Comparison of ENCODE assay signal across 26 mouse cellular contexts in genomic region chr14:29994976-29995375, GRCm38 (mm10). TPM values are rescaled to one million over a fixed set of nuclear protein-coding genes. Genes with fewer than 3 reads are reported as not detected.
A peak's percentile ranks its signal among the peaks of the same experiment; 100 is the strongest.
DNase-seq lines count a peak whose midpoint lies in the region; ATAC-seq and TF ChIP-seq lines count a peak whose summit lies in the region.
"Had no signal": no experiment of that assay in that cellular context is flagged by ENCODE, and none has a peak within 500 bp of the region (broad histone marks: within the 10 kb centered on the region; RNA-seq: fewer than 3 reads in every experiment).

No protein-coding gene starts in this region.

- H3K4me3 ChIP-seq in liver, embryonic 15.5 days (replicated peaks) = no peak overlapping the region
- no peak overlapping the region for H3K4me3 ChIP-seq in liver, embryonic 12.5 days
- no peak overlapping the region for H3K4me3 ChIP-seq in liver, postnatal 0 days (ENCODE audit: low read depth, low read length)
- H3K4me3 ChIP-seq: hindbrain, embryonic 15.5 days; neural tube, embryonic 12.5 days had no signal

- H3K36me3 ChIP-seq in liver, embryonic 15.5 days (replicated peaks) = peaks cover 57% of the 10 kb centered on the region
- H3K36me3 ChIP-seq in liver, embryonic 12.5 days = peaks cover 71% of the 10 kb centered on the region
- peaks cover 48% of the 10 kb centered on the region for H3K36me3 ChIP-seq in liver, postnatal 0 days (replicated peaks; ENCODE audit: insufficient read depth, low read length)

- no peaks in the 10 kb centered on the region for H3K9me3 ChIP-seq in liver, embryonic 15.5 days (replicated peaks)
- no peaks in the 10 kb centered on the region for H3K9me3 ChIP-seq in liver, embryonic 12.5 days (replicated peaks)
- H3K9me3 ChIP-seq in liver, postnatal 0 days (ENCODE audit: low read length) = no peaks in the 10 kb centered on the region
- H3K9me3 ChIP-seq: hindbrain, embryonic 15.5 days; neural tube, embryonic 12.5 days had no signal

- TF ChIP-seq EP300 in liver, postnatal 0 days (IDR thresholded peaks at IDR 0.05; ENCODE audit: low read depth) = no peak

- WGBS in liver, embryonic 15.5 days (ENCODE audit: insufficient replicate concordance) = 72% methylated on average over 4 of the region's 4 CpGs
- 78% methylated on average over 4 of the region's 4 CpGs for WGBS in liver, embryonic 12.5 days (ENCODE audit: insufficient replicate concordance)
- WGBS in liver, postnatal 0 days (ENCODE audit: insufficient replicate concordance) = 87% methylated on average over 4 of the region's 4 CpGs

- DNase-seq in embryo, embryonic 11.5 days (ENCODE audit: low read depth, low spot score) = peak; percentile 14
- DNase-seq in hindlimb bud, embryonic 11.5 days (ENCODE audit: extremely low spot score, low read depth, low spot score) = peak; percentile 39
- no peak for DNase-seq in liver, postnatal 0 days
- no peak for DNase-seq in B cell, adult 2 months
- no peak for DNase-seq in right cerebral cortex, postnatal 14 days
- no peak for DNase-seq in cerebellum, adult 8-10 months
- DNase-seq: adrenal gland, adult 2 months; adrenal gland, postnatal 36 days; cerebellum, adult 18-20 months; cerebellum, postnatal 14 days; gastrocnemius, postnatal 36 days; heart, adult 18-20 months; heart, postnatal 4 days; kidney, adult 2 months; kidney, postnatal 4 days; layer of hippocampus, postnatal 36 days; lung, embryonic 14.5 days had no signal

- peaks cover 23% of the 10 kb centered on the region for H3K4me1 ChIP-seq in liver, embryonic 15.5 days (replicated peaks)
- peaks cover 10% of the 10 kb centered on the region; the same call in 1 of the 2 replicates for H3K4me1 ChIP-seq in liver, embryonic 12.5 days
- peaks cover 21% of the 10 kb centered on the region for H3K4me1 ChIP-seq in liver, postnatal 0 days (ENCODE audit: insufficient read depth)
- H3K4me1 ChIP-seq: hindbrain, embryonic 15.5 days; neural tube, embryonic 12.5 days had no signal

- no peak for ATAC-seq in liver, embryonic 15.5 days (ENCODE audit: insufficient read depth)
- no peak for ATAC-seq in liver, embryonic 12.5 days
- no peak for ATAC-seq in liver, postnatal 0 days
- ATAC-seq: forebrain, embryonic 14.5 days; midbrain, embryonic 16.5 days had no signal

- H3K27me3 ChIP-seq in liver, embryonic 15.5 days = no peaks in the 10 kb centered on the region
- H3K27me3 ChIP-seq in liver, embryonic 12.5 days (replicated peaks) = no peaks in the 10 kb centered on the region
- H3K27me3 ChIP-seq in liver, postnatal 0 days (ENCODE audit: insufficient read depth, low read length) = no peaks in the 10 kb centered on the region
- H3K27me3 ChIP-seq: hindbrain, embryonic 15.5 days; neural tube, embryonic 12.5 days had no signal

- TF ChIP-seq CTCF in liver, postnatal 0 days (IDR thresholded peaks at IDR 0.05; ENCODE audit: low read depth) = no peak

- peak overlapping the region; percentile 73 for H3K27ac ChIP-seq in liver, embryonic 15.5 days (replicated peaks)
- no peak overlapping the region for H3K27ac ChIP-seq in liver, embryonic 12.5 days
- H3K27ac ChIP-seq in liver, postnatal 0 days (ENCODE audit: low read depth) = peak overlapping the region; percentile 79
- H3K27ac ChIP-seq: hindbrain, embryonic 15.5 days; kidney, postnatal 0 days; neural tube, embryonic 12.5 days had no signal

- H3K4me2 ChIP-seq in liver, embryonic 15.5 days = no peak overlapping the region
- no peak overlapping the region for H3K4me2 ChIP-seq in liver, embryonic 12.5 days
- no peak overlapping the region for H3K4me2 ChIP-seq in liver, postnatal 0 days (ENCODE audit: low read depth, low read length)
- H3K4me2 ChIP-seq: heart, embryonic 11.5 days; hindbrain, embryonic 15.5 days; lung, embryonic 14.5 days; midbrain, embryonic 11.5 days; neural tube, embryonic 12.5 days had no signal

- H3K9ac ChIP-seq in liver, embryonic 15.5 days = no peak overlapping the region
- H3K9ac ChIP-seq in liver, embryonic 12.5 days = no peak overlapping the region
- no peak overlapping the region for H3K9ac ChIP-seq in liver, postnatal 0 days (replicated peaks)
- H3K9ac ChIP-seq: hindbrain, embryonic 15.5 days; lung, embryonic 14.5 days; neural tube, embryonic 12.5 days had no signal

RNA-seq across cellular contexts. Expression of gene Il17rb, which starts 13.7 kb away (rescaled TPM):
- 2.4 and 3.6 TPM in 2 replicates for polyA plus RNA-seq in liver, embryonic 15.5 days (2015; fragmentation: Nextera tagmentation; extraction: Ambion mirVana)
- polyA plus RNA-seq in liver, embryonic 12.5 days (2016; fragmentation: Nextera tagmentation; extraction: Ambion mirVana) = 0.39 and 0.57 TPM in 2 replicates
- 6.2 and 7.1 TPM in 2 replicates for polyA plus RNA-seq in liver, postnatal 0 days (2015; fragmentation: Nextera tagmentation; extraction: Ambion mirVana)

RNA-seq across cellular contexts. Expression of gene Chdh, which starts 13.8 kb away (rescaled TPM):
- polyA plus RNA-seq in liver, embryonic 15.5 days (2015; fragmentation: Nextera tagmentation; extraction: Ambion mirVana) = 3.2 and 4.6 TPM in 2 replicates
- polyA plus RNA-seq in liver, embryonic 12.5 days (2016; fragmentation: Nextera tagmentation; extraction: Ambion mirVana) = 0.25 and 0.26 TPM in 2 replicates
- 4.5 and 6.2 TPM in 2 replicates for polyA plus RNA-seq in liver, postnatal 0 days (2015; fragmentation: Nextera tagmentation; extraction: Ambion mirVana)
- polyA plus RNA-seq: forebrain, embryonic 14.5 days had no signal

RNA-seq across cellular contexts. Expression of gene Actr8, which starts 16.8 kb away (rescaled TPM):
- 22.5 and 23.6 TPM in 2 replicates for polyA plus RNA-seq in liver, embryonic 15.5 days (2015; fragmentation: Nextera tagmentation; extraction: Ambion mirVana)
- 32.5 and 36.3 TPM in 2 replicates for polyA plus RNA-seq in liver, embryonic 12.5 days (2016; fragmentation: Nextera tagmentation; extraction: Ambion mirVana)
- 15.0 and 15.6 TPM in 2 replicates for polyA plus RNA-seq in liver, postnatal 0 days (2015; fragmentation: Nextera tagmentation; extraction: Ambion mirVana)

RNA-seq across cellular contexts. Expression of gene Selenok, which starts 26.9 kb away (rescaled TPM):
- 132 TPM in 2 replicates for polyA plus RNA-seq in liver, embryonic 15.5 days (2015; fragmentation: Nextera tagmentation; extraction: Ambion mirVana)
- polyA plus RNA-seq in liver, embryonic 12.5 days (2016; fragmentation: Nextera tagmentation; extraction: Ambion mirVana) = 133 and 142 TPM in 2 replicates
- polyA plus RNA-seq in liver, postnatal 0 days (2015; fragmentation: Nextera tagmentation; extraction: Ambion mirVana) = 150 and 157 TPM in 2 replicates

Comparison
In these comparisons a context has a peak if more than half of its experiments do, and no peak if none do; other contexts are left out.
1. DNase-seq: peak in embryo, embryonic 11.5 days (single experiment) and hindlimb bud, embryonic 11.5 days (single experiment); none in liver, postnatal 0 days (single experiment), B cell, adult 2 months (0 of 2), right cerebral cortex, postnatal 14 days (single experiment) and cerebellum, adult 8-10 months (single experiment).